Mouse (Mus musculus) left cerebral cortex, postnatal 10 days (tissue): Measurements from ENCODE around the gene Glt8d1. TPM values are rescaled to one million over a fixed set of nuclear protein-coding genes. Genes with fewer than 3 reads are reported as not detected.
A peak's percentile ranks its signal among the peaks of the same experiment; 100 is the strongest.

ENCODE experiments used
- DNase-seq, 2 experiments: peaks; one replicate each; pipeline ENCODE4 v3.0.0; 2021 to 2022; ENCODE audit warnings: low spot score in 2 of 2, mixed read lengths in 1 of 2; ENCODE audit errors: extremely low spot score in 1 of 2
- intact Hi-C: fragments of 180-260 bp; cut with DNase I; formaldehyde crosslinking; loops from one replicate; pipeline ENCODE4 v1.15.1; 2025
- total RNA-seq, 2 experiments: library from RNA; stranded (reverse); gene quantifications; 2 replicates each; pipeline ENCODE4 v1.2.3; 2021

Gene Glt8d1
- total RNA-seq: 10 to 100 TPM; 33.9 to 37.1 TPM

DNA sequence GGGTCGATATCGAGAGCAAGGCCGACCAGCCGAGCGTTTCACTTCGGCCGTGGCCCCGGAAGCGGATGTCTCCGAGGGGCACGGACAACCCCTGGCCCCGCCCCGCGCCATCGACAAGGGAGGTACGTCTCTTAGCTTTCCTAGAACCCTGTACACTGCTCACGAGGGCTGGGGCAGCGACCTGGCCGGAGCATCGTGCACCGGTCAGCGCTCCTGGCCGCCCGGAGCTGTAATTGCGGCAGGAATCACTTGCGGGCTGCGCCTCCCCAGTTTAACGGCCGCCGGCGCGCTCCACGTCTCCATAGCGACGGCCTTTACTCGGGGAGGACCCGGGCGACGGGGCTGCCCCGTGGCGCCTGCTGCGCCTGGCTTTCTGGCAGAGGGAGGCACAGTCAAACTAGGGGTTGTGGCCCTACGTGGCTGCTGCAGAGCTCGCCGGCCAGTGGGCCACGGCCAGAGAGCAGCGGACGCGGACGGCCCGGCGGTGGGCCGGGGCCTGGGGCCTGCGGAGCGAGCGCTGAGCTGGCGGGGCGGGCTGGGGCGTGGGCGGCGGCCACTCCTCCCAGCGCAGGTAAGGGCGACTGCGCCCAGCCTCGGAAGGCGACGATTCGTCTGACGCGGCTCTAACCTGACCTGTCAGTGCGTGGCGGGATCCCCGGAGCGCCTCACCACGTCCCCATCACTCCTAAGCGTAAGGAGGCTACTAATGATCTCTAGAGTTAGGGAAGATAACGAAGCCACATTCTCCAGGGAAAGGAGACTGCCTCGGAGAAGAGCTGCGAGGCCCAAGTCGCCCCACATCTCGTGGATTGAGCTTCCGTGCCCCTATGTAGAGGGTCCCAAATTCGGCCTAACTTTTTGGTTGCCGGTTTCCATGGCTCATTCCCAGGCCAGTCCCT is at the start of gene Glt8d1, which contains the start of gene Spcs1:
TSS of gene Glt8d1 (plus strand) at position 94 of the 899 bp plus-strand sequence.
TSS of gene Spcs1 (minus strand) at position 366 of the 899 bp plus-strand sequence.
- peak; percentile 74 to 92 for DNase-seq
- intact Hi-C loops: no loop called here

DNA sequence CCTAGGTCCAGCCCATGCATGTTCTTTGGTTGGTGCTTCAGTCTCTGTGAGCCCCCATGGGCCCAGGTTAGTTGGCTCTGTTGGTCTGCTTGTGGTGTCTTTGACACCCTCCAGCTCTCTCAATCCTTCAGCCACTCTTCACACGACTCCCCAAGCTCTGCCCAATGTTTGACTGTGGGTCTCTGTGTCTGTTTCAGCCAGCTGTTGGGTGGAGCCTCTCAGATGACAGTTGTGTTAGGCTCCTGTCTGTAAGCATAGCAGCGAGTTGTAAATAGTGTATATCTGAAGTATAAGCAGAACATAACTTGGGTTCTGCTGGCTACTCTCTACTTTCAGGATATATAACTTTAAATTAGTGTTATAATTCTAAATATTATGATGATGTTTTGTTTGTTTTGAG is 42.7 kb upstream of the Glt8d1 start:
- intact Hi-C loops: no loop called here
- DNase-seq: no peak

DNA sequence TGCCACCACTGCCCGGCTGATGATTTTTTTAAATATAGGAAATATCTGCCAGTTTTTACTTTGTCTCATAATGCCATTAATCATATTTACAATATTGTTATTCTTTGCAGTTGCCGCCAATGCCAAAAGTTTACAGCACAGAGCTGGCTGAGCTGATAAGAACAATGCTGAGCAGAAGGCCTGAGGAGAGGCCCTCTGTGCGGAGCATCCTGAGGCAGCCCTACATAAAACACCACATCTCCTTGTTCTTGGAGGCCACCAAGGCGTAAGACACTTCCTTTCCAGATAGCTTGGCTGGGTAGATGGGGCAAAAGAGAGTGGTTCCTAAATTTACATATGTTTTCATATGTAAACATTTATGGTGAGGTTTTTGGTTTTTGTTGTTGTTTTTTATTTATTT is 42.2 kb upstream of the Glt8d1 start:
- intact Hi-C loops: no loop called here
- no peak for DNase-seq

DNA sequence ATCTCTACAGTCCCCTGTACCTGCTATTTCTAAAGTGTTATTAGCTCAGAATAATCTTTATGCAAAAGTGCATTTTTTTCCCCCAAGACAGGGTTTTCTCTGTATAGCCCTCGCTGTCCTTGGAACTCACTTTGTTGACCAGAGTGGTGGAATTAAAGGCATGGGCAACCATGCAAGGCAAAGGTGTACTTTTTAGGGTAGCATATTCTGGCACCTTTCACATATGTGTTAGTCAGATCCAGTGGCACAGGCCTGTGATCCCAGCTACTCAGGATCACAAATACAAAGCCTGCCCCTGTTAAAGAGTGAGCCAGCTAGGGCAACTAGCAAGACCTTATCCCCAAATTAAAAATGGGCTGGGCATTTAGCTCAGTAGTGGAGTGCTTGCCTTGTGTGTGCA is 40.8 kb upstream of the Glt8d1 start:
- no peak for DNase-seq
- intact Hi-C loops: no loop called here

DNA sequence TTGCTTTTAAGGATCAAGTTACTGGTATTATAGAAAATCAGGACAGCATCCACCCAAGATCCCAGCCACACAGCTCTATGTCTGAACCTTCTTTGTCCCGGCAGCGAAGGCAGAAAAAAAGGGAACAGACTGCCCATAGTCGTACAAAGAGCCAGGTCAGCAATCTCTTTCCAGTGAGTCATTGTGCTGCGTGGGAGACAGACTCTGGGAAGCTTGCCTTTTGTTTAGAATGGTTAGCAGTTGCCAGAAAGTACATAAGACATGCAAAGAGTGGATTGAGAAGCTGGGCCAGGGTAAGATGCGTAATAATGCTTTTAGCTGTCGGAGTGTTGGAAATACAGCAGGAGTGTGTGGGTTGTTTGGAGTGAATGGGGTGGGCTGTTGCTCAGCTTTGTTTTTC is 27.0 kb upstream of the Glt8d1 start:
- intact Hi-C loops: no loop called here

DNA sequence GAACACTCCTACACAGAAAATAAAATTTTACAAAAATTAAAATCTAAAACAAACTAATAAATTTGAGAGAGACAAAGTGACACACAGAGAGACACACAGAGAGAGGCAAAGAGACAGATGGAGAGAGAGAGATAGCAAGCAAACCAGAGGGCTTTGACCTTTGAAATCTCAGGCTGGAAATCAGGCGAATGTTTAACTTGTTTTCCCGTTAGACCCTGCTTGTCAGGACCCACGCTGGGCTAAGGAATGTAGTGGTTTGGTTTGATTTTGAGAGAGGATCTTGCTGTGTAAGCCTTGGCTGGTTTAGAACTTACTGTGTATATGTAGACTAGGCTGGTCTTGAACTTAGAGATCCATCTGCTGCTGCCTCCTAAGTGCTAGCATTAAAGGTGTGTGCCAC is 25.0 kb upstream of the Glt8d1 start:
- intact Hi-C loops: no loop called here
- DNase-seq: no peak

More for the DNA sequence above, 27.0 kb upstream of the Glt8d1 start:
- DNase-seq: peak; percentile 29 to 56

DNA sequence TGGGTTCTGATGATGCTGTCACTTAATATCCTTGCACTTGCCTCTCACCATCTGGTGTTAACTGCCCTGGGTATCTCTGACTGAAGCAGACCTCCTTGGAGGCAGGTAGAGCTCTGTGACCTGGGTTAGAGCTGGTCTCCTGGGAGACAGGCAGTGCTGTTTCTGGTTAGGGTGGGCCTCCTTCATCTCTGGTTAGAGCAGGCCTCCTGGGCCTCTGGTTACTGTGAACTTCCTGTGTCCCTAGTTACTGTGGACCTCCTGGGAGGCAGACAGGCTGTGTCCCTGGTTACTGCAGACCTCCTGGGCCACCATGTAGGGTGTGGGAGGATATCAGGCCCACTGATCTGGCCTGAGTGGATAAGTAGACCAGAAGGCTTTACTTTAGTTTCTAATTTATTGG is 4.8 kb upstream of the Glt8d1 start:
- no peak for DNase-seq
- intact Hi-C loops: no loop called here

DNA sequence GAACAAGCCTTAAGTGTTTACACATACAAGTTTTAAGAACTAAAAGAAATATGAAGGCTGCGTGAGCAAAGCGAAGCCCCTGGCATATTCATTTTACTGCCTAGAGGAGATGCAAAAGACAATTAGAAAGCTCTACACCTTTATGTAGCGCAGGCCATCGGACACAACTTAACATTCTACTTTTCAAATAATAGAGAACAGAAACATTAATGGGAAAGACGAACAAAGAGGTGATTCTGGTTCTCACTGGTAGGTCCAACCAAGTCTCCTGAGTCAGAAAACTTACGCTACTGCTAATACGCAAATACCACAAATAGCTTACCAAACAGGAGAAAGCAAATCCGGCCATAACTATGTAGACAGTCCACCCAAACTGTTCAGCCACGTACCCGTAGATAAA is 844 bp upstream of the Glt8d1 start:
- no peak for DNase-seq
- intact Hi-C loops: no loop called here

DNA sequence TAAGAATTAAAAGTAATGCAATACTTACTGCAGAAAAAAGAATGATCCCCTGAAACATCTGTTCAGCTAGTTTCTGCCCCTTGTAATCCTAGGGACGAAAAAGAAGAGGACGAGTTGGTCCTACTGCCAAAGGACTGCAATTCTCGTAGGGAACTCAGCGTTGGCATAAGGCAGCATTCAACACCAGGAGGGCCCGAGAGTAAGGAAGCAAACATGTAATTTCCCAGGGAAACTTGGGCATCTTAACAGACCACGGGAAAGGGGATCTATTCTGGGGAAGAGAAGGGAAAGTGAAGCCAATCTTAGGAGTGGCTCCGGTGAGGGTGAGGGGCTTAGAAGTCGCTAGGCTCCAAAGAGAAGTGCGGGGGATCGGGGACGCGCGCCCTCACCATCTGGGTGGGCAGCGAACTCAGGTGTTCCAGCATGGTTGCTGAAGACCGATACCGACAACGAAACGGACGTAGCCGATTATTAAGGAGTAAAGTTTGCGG is 339 bp upstream of the Glt8d1 start:
- intact Hi-C loops: no loop called here
- no peak for DNase-seq

DNA sequence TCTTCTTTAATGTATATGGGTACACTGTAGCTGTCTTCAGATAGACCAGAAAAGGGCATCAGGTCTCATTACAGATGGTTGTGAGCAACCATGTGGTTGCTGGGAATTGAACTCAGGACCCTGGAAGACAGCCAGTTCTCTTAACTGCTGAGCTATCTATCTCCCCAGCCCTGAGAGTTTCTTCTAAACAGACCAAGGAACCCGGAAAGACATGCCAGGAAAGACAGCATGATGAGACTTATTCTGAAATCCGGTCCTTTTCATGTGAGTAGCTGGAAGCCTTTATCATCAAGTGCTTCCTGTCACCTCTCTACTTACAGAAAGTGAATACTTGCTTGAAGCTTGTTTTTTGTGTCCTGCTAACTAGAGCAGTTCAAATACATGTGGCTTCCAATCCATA is 3.3 kb downstream of the Glt8d1 start:
- no peak for DNase-seq
- intact Hi-C loops: no loop called here

DNA sequence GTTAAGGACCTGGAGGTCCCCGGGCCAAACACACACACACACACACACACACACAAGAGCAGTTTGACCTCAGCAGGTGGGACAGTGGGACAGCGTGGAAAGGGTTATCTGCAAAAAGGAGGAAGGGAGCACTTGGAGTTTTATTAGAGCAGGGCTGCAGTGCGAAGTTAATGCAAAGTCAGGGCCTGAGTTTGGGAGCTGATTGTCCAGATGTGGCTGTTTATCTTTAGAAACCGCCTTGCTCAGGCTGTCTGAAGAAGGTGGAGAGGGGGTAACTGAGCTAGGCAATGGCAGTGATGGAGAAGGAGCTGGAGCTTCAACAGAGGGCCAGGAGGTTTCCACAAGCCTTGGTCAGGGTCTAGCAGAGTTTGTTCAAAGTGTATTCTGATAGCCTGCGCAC is 5.6 kb downstream of the Glt8d1 start:
- intact Hi-C loops: no loop called here
- DNase-seq: no peak

DNA sequence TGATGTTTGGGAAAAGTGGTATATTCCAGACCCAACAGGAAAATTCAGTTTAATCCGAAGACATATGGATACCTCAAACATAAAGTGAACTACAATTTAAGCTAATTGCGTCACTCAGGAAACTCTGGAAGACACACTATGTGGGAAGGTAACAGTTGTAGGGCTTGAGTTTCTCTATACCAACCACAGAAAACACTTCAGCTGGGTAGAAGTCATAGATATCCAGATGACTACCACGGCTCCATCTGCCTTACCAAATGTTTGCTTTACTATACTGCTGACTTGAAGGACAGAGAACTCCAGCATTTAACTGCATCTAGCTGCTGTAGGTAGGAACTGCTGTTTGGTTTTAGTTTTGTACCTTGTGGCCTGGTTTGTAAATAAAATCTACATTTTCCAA is 10.4 kb downstream of the Glt8d1 start:
- intact Hi-C loops: loop anchor here (10.0 kb wide), 1 partner anchor 173 kb away; no protein-coding TSS in a partner anchor
- no peak for DNase-seq

DNA sequence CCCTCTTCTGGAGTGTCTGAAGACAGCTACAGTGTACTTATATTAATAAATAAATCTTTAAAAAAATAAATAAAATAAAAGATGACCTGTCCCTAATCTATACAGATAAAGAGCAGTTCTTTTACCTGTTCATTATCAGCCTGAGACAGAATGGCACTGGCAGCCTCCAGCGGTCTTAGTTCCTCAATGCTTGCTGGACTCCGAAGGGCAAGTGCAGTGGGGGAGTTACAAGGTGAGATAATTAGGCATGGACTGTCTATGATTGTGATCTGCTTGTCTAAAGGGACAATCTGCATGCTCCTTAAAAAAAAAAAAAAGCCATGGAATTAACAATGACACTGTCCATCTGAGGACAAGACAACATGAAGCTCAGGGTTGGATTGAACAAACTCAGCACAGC is 12.7 kb downstream of the Glt8d1 start:
- no peak for DNase-seq
- intact Hi-C loops: loop anchor here (10.0 kb wide), 1 partner anchor 171 kb away; no protein-coding TSS in a partner anchor

DNA sequence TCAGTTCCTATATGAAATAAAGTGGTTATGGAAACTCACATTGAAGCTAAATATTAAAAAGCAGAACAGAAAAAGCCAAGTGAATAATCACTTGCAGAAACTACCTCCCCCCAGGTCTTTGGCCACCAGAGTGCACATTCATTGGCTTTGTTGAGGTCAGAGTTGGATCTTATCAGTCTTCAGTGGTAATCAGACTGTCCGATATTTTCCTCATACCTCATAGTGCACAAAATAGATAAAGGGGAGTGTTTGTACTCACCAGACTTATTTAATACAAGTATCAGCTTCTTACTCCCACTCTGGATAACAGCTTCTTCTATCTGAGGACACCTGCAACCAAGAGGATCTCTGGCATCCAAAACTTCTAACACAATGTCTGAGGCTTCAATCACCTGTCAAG is 14.9 kb downstream of the Glt8d1 start:
- intact Hi-C loops: loop anchor here (10.0 kb wide), 1 partner anchor 169 kb away; no protein-coding TSS in a partner anchor
- no peak for DNase-seq

DNA sequence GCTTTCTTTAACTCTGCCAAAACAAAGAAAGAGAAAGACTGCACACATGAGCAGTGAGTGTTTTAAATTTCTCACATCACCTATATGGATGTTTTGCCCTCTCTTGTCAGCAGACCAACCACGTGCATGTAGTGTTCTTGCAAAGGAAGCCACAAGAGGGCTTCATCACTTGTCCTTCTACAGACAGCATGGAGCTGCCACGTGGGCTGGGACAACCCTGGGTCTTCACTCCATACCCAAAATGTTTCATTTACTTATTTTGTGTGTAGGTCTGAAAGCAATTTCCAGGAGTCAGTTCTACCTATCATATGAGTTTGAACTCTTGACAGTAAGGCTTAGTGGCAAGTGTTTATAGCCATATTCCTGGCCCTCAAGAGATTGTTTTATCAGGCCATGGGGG is 16.7 kb downstream of the Glt8d1 start:
- intact Hi-C loops: loop anchor here (10.0 kb wide), 1 partner anchor 167 kb away; no protein-coding TSS in a partner anchor
- no peak for DNase-seq

DNA sequence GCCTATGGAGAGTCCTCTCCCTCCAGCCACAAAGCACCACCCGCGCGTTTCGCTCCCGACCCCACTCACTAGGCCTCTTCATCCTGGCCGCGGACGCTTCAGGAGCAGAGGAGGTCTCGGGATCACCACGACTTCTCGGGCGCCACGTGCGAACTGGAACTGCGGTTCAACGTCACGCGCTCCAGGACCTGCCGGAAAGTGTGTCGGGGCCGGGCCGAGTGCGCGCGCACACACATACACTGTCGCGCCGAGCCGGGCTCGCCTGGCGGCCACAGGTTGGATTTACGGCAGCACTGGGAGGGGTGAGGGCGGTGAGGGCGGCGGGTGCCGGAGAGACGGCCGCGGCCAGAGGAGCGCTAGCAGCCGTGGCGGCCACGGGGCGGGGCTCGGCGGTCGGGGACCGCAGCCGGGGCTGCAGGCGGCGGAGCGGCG is 17.7 kb downstream of the Glt8d1 start, which contains the start of the genes Pbrm1 and Gnl3:
TSS of gene Pbrm1 (plus strand) at position 279 of the 432 bp plus-strand sequence.
TSS of gene Gnl3 (minus strand) at position 293 of the 432 bp plus-strand sequence.
- peak; percentile 97 to 98 for DNase-seq
- intact Hi-C loops: loop anchor here (10.0 kb wide), 1 partner anchor 166 kb away; no protein-coding TSS in a partner anchor

DNA sequence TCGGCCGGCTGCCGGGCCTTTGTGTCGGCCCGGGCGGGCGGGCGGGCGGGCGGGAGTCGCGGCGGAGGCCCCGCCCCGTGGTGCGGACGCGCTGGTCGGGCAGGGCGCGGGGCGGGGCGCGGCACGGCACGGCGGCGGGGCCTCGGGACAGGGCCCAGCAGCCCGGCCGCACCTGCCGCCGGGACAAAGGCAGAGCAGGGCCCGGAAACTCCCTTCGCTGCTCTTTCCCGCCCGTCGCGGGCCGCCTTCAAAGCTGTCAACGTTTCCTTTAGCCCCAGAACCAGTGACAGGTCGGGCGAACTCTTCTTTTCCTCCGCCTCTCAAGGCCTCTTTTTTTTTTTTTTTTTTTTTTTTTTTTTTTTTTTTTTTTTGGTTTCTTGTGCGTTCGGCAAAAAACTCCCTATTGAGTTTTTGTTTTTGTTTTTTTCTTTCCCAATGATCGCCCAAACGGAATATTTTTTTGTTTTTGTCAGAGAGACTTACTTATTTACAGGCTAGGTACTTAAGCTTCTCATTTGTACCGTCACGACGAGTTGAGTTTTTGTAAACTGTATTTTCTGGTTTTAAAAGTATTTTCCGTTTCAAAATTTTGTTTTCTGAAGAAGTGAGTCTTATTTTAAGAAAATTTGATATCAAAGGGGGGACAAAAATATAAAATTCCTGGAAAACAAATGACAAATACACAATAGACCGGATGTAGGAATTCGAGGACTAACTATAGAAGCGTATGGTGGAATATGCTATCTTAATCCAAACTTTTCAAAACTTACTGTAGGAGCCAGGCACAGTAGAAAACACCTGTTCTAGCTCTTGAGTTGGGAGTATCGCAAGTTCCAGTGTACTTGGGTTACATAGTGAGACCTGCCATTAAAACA is 18.4 kb downstream of the Glt8d1 start:
- DNase-seq: peak in 1 of 2 experiments; percentile 89
- intact Hi-C loops: loop anchor here (10.0 kb wide), 1 partner anchor 165 kb away; no protein-coding TSS in a partner anchor

DNA sequence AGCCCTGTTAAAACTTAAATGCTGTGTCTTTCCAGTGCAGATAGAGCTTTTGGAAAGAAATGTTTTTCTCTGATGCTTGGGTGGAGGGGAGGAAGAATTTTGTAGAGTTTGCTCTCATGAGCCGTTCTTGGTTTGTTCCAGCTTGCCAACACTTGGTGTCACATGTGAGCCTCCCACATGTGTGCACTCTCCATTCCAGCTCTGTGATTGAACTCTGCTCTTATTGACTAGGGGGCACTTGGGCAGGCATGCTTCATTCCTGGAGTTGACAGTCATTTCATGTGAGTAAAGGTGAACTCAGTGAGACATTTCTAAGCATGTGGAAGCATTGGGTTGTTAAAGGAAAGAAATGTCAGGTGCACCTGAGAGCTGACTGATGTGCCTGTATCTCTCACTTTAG is 21.4 kb downstream of the Glt8d1 start:
- intact Hi-C loops: no loop called here
- DNase-seq: no peak

DNA sequence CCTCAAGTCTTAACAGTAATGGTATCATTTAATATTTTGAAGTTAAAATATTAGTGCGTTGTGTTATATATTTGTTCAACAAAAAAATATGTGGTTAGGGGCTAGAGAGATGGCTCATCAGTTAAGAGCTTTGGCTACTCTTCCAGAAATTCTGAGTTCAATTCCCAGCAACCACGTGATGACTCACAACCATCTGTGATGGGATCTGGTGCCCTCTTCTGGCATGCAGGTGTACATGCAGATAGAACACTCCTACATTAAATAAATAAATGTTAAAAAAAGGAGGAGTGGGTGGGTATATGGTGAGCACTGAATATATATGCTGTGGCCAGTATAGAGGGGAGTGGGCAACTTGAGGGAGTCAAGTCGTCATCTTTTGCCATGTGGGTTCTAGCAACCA is 24.6 kb downstream of the Glt8d1 start:
- intact Hi-C loops: loop anchor here (5.0 kb wide), 1 partner anchor 37 kb away; no protein-coding TSS in a partner anchor
- no peak for DNase-seq
